Mouse (Mus musculus) heart, adult 10 weeks (tissue): ENCODE data around the gene Ccl17. TPM values are rescaled to one million over a fixed set of nuclear protein-coding genes. Genes with fewer than 3 reads are reported as not detected.

Source experiments
- polyA plus RNA-seq: library from polyadenylated mRNA; stranded (reverse); fragments of 350-450 nt; fragmentation: Illumina TruSeq; extraction: RNeasy Lipid Tissue Mini Kit (QIAGEN cat#74804); gene quantifications from one replicate; pipeline ENCODE4 v1.2.3, GENCODE M21; 2014; ENCODE audit warnings: low read depth, low replicate concordance

The Ccl17 gene
- not detected for polyA plus RNA-seq

DNA sequence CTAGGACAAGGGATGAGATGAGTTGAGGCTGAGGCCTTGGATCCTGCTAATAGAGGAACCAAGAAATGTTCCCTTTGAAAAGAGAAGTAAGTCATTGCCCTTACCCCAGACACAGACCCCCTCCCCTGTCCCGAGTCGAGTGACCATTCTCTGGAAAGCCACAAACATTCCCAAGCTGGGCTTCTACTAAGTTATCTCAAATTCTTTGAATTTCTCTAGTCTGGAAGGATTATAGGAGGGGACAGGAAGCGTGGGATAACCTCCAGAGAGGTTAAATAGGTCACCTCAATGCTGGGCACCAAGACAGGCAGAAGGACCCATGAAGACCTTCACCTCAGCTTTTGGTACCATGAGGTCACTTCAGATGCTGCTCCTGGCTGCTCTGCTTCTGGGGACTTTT, at the start of gene Ccl17:
Gene Ccl17, plus strand, starts transcription at position 301 of the 400 bp plus-strand sequence.

DNA sequence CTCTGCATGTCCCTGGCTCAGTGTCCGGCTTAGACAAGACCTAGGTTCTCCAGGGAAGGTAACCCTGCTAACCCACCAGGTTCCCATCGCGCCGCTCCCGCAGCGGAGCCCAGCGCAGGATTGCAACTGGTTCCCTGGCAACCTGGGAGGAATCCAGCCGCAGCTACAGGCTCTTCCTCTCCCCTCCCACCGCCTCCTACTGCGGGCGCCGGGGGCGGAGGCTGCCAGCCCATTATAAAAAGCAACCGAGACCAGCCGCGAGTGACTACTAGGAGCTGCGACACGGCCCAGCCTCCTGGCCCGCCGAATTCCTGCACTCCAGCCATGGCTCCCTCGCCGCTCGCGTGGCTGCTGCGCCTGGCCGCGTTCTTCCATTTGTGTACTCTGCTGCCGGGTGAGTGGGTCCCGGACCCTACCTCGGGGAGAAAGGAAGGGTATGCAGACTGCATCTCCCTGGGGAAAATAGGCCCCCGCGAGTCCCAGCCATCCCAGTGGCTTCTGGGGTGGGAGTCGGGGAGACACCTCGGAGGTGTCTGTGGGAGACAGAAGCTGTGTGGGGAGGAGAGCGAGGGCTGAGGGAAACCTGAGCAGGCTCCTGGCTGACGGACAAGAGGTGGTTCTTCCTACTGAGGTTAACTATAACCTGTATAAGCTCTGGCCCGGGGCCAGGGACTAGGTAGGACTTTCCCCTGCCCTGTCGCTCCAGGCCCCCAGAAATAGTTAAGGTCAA, 38.1 kb upstream of the Ccl17 start, which contains the start of gene Cx3cl1:
Gene Cx3cl1, plus strand, starts transcription at position 69 of the 730 bp plus-strand sequence.

DNA sequence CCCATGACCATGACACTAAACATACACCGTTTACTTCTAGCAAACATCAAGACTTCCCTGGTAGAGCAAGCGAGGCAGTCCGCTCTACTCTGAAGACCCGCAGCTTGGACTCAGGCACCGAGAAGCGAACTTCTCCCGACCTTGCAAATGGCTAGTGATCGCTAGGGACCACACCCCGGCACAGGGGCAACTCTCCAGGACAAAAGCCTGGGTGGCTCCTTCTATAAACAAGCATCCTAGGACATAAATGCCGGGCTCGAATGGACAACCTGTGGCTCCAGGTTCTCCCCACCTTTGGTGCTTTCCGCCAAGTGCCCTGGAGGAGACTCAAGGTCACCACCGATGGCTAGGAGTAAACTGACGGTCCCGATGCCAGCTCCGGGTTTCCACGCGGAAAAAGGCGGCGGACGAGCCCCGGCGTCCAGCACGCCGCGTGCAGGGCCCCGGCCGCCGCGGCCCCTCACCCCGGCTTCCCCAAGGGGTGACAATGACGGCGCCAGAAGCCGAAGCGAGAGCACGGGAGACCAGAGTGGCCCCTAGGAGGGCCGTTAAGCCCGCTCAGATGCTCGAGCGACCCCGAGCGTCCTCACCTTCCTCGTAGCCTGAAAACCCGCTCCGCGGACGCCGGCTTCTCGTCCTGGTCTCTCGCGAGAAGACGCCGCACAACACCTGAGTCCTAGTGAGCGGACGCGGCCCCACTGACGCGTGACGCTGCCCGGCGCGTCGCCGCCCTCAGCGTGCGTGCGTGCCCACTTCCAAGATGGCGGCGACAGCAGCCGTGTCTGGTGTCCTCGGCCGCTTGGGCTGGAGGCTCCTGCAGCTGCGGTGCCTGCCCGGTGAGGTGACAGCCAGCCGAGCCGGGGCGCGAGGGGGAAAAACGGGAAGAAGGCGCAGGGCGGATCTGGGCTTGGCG, 27.7 kb downstream of the Ccl17 start, which contains the start of the genes Coq9 and Ciapin1:
Gene Coq9, plus strand, starts transcription at position 660 of the 913 bp plus-strand sequence.
Gene Ciapin1, minus strand, starts transcription at position 697 of the 913 bp plus-strand sequence.

DNA sequence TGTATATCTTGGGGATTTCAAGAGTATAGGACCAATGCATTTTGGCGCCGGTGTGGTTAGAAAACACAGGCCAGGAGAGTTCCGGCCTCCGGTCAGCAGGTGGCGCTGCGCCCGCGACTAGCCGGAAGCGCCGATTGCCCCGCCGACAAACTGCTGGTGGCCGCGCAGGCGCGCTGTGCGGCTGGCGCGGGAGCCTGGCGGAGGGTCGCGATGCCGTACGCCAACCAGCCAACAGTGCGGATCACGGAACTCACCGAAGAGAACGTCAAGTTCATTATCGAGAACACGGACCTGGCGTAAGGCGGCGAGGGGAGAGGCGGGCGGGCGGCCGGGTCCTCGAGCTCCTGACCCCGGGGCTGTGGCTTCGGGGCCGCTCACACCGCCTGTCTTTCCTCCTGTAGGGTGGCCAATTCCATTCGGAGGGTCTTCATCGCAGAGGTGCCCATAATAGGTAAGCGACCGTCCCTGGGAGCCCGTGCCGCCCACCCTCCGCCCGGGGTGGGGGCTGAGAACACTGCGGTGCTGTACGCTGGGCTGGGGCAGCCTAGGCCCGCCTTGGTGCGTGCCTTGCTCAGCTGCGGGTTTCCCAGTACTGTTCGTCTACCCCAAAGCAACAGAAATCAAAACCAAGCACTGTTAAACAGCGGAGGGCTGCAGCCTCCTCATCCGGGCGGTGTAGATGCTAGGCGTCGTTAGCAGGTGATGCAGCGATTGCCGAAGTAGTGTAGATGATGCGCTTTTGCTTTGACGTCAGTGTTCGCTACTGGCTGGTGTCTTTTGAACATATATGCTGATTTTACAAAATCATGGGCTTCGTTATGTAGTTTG, 47.3 kb downstream of the Ccl17 start, which contains the start of gene Polr2c:
Gene Polr2c, plus strand, starts transcription at position 105 of the 828 bp plus-strand sequence.

Other genes starting within 250 kb of the Ccl17 start
- gene Rspry1, start 208.5 kb upstream of the Ccl17 start, polyA plus RNA-seq, result 9.7 TPM
- gene Fam192a, start 208.5 kb upstream of the Ccl17 start, polyA plus RNA-seq, result 28.1 TPM
- 93.4 TPM for gene Arl2bp, start 143.9 kb upstream of the Ccl17 start, polyA plus RNA-seq
- 1.2 TPM for gene Pllp, start 114.2 kb upstream of the Ccl17 start, polyA plus RNA-seq
- 0.21 TPM for gene Ccl22, start 64.9 kb upstream of the Ccl17 start, polyA plus RNA-seq
- gene Cx3cl1, start 38.4 kb upstream of the Ccl17 start, polyA plus RNA-seq, result 7.1 TPM
- gene Coq9, start 27.9 kb downstream of the Ccl17 start, polyA plus RNA-seq, result 569 TPM
- gene Ciapin1, start 27.9 kb downstream of the Ccl17 start, polyA plus RNA-seq, result 68.4 TPM
- gene Polr2c, start 47.0 kb downstream of the Ccl17 start, polyA plus RNA-seq, result 82.7 TPM
- gene Dok4, start 65.9 kb downstream of the Ccl17 start, polyA plus RNA-seq, result 17.0 TPM
- 5.2 TPM for gene Ccdc102a, start 107.6 kb downstream of the Ccl17 start, polyA plus RNA-seq
- gene Adgrg5, start 113.2 kb downstream of the Ccl17 start, polyA plus RNA-seq, result 0.16 TPM
- 34.5 TPM for gene Adgrg1, start 164.3 kb downstream of the Ccl17 start, polyA plus RNA-seq
- 2.5 TPM for gene Adgrg3, start 207.2 kb downstream of the Ccl17 start, polyA plus RNA-seq
- not detected for gene Drc7, start 244.7 kb downstream of the Ccl17 start, polyA plus RNA-seq